Mouse (Mus musculus) embryonic facial prominence, embryonic 12.5 days (tissue): ENCODE results near the gene Ak9. TPM values are rescaled to one million over a fixed set of nuclear protein-coding genes. Genes with fewer than 3 reads are reported as not detected.

ENCODE experiments used
- ATAC-seq: fragments of 200-750 bp; cut with Nextera tagmentation; 2 replicates; pipeline ENCODE4 v1.8.0; 2017; ENCODE audit not compliant: insufficient number of reproducible peaks, insufficient read depth, low FRiP score, low TSS enrichment
- H3K27ac ChIP-seq: fragments of 300-500 bp; sonication (generic); 2 replicates; pipeline ENCODE4 v1.5.1; 2016; ENCODE audit warnings: mild to moderate bottlenecking
- H3K27me3 ChIP-seq: fragments of 300-500 bp; sonication (generic); 2 replicates; pipeline ENCODE4 v1.6.1; 2016; ENCODE audit warnings: mild to moderate bottlenecking, moderate library complexity
- H3K36me3 ChIP-seq: fragments of 300-500 bp; sonication (generic); 2 replicates; pipeline ENCODE4 v1.6.1; 2016; ENCODE audit warnings: mild to moderate bottlenecking
- H3K4me1 ChIP-seq: fragments of 300-500 bp; sonication (generic); 2 replicates; pipeline ENCODE4 v1.6.1; 2016
- H3K4me2 ChIP-seq: fragments of 300-500 bp; sonication (generic); replicated peaks from 2 replicates; pipeline ENCODE4 v1.6.1; 2016; ENCODE audit warnings: mild to moderate bottlenecking, moderate library complexity
- H3K4me3 ChIP-seq: fragments of 300-500 bp; sonication (generic); 2 replicates; pipeline ENCODE4 v1.5.1; 2016; ENCODE audit warnings: mild to moderate bottlenecking
- H3K9ac ChIP-seq: fragments of 300-500 bp; sonication (generic); 2 replicates; pipeline ENCODE4 v1.6.1; 2016; ENCODE audit warnings: mild to moderate bottlenecking, moderate library complexity
- H3K9me3 ChIP-seq: fragments of 300-500 bp; sonication (generic); 2 replicates; pipeline ENCODE4 v1.6.1; 2016; ENCODE audit warnings: mild to moderate bottlenecking, moderate library complexity
- WGBS: fragments of 180-500 bp; shearing (Covaris S2); methylation state at CpG from one replicate; pipeline ENCODE4 v1.1.7; 2016; 5-methylcytosine and 5-hydroxymethylcytosine counted together
- polyA plus RNA-seq: library from polyadenylated mRNA; unstranded; fragments of >200 nt; fragmentation: Nextera tagmentation; extraction: Ambion mirVana; gene quantifications from 2 replicates; pipeline ENCODE4 v1.2.1, GENCODE M21; 2016

Gene Ak9
- 0.04 TPM in 1 of 2 replicates, not detected in the other for polyA plus RNA-seq

DNA sequence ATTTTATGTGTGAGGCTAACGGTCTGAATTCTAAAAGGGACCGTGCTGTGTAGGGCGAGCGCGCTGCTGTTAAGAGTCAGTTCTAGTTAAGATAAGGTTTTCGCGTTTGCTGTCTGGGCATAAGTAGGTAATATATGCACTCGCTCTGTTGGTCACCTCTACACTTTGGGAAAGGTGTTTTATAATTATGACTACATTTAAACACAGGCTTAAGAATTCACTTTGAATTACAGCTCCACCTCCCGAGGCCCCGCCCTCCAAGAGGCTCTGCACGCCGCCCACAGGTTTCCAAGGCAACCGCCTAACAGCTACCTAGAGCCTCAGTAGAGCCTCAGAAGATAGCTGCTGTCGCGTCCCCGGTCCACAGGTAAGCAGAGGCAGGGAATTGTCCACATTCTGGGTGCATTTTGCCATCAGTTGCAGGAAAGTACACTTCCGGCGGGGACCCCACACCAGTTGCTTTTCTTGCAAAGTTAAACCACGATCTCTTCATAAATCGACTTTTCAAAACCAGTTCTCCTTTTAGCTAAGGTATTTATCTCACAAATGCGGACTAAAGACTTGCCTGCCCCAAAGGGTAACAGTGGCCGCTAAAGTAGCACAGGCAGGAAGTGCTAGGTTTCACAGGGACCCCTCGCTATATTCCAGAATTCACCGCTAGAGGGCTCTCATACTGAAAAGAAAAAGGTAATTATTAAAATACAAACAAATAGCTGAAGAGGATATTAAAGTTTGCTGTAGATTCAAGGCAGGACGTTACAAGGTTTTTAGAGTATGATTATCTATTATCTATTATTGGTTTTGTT, at the start of gene Ak9:
Gene Ak9, plus strand, starts transcription at position 342 of the 806 bp plus-strand sequence.
- peak; percentile 53; the same call in 1 of the 2 replicates for ATAC-seq
- no peaks in the 10 kb centered on the region for H3K9me3 ChIP-seq
- no peaks in the 10 kb centered on the region for H3K27me3 ChIP-seq
- H3K9ac ChIP-seq, result peak within 1 kb of the TSS; percentile 72
- H3K4me2 ChIP-seq, result peak within 1 kb of the TSS; percentile 83
- peak within 1 kb of the TSS; percentile 96 for H3K4me3 ChIP-seq
- peaks cover 5% of the 10 kb centered on the region; the same call in 1 of the 2 replicates for H3K4me1 ChIP-seq
- H3K36me3 ChIP-seq, result no peaks in the 10 kb centered on the region
- peak within 1 kb of the TSS; percentile 46; the same call in 1 of the 2 replicates for H3K27ac ChIP-seq
- under 1% methylated on average over 25 of the region's 25 CpGs for WGBS

DNA sequence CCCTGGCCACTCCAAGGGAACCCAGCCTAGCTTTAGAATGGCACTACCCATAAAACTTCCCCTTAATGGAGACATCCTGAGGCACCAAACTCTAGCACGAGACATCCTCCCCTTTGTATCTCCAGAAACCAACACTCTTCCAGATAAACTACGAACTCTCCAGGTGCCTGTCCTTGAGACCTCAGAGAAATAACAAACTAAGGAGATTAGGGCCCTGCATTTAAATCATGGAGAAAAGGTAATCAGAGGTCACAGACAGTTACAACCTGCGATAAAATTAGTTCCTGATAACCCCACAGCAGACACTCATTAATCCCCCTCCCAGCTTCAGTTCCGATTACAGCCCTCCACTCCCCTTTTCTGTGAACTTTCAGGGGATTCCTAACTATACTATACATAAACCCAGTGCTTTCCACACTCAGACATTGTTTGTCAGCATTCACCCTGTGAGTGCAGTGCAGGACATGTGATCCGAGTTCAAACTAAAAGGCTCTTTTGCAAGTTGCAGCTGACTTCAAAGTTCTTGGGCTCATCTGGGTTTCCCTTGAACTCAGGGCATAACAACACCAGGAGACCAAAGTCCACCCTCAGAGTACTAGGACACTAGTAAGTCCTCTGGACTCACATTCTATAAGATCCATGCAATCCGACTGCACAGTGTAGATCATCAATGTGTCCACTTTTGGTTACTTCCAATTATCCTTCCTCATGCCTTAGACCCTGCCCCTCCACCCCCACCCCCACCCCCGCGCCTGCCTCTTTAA, 43.4 kb upstream of the Ak9 start:
- Histone ChIP-seq H3K4me2 (no peak overlapping the region), H3K4me1 (peaks cover 3% of the 10 kb centered on the region; the same call in 1 of the 2 replicates), H3K4me3 (no peak overlapping the region), H3K36me3 (peaks cover 4% of the 10 kb centered on the region; the same call in 1 of the 2 replicates), H3K27me3 (no peaks in the 10 kb centered on the region), H3K9me3 (no peaks in the 10 kb centered on the region), H3K27ac (no peak overlapping the region), H3K9ac (no peak overlapping the region)
- ATAC-seq, result no peak
- WGBS, result 40% methylated on average over 8 of the region's 8 CpGs

DNA sequence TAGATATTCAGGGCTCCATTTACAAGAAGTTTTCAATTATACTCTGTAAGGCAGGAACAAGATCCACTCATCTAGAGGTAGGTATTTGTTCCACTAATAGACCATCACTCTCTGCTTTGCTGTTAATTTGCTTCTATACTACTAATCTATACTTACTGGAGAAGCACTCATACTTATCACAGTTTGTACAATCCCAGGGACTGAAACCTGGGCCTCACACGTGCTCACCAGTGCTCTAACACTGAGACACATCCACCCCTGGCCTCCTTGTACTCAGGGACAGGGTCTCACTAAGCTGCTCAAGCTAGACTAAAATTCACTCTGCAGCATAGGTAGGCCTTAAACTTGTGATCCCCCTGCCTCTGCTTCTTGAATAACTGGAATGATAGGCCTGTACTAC, 42.6 kb upstream of the Ak9 start:
- H3K4me3 ChIP-seq, result no peak overlapping the region
- 45% methylated on average over 1 of the region's 1 CpGs for WGBS
- H3K9ac ChIP-seq, result no peak overlapping the region
- no peaks in the 10 kb centered on the region for H3K27me3 ChIP-seq
- no peaks in the 10 kb centered on the region for H3K9me3 ChIP-seq
- no peak overlapping the region for H3K4me2 ChIP-seq
- H3K27ac ChIP-seq, result no peak overlapping the region
- no peak for ATAC-seq
- H3K36me3 ChIP-seq, result peaks cover 4% of the 10 kb centered on the region; the same call in 1 of the 2 replicates
- peaks cover 3% of the 10 kb centered on the region; the same call in 1 of the 2 replicates for H3K4me1 ChIP-seq

DNA sequence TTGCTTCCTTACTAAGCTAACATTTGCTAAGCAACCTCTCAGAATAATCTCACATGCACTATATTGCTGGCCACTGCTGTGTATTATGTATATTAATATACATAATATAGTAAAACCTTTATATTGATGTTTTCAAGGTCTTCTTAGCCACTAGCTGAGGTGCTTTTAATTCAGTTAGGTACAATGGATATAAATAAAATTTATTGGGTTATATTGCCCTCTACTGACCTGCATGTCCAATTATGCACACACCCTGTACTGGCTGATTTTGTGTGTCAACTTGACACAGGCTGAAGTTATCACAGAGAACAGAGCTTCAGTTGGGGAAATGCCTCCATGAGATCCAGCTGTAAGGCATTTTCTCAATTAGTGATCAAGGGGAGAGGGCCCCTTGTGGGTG, 41.9 kb upstream of the Ak9 start:
- Histone ChIP-seq H3K36me3 (peaks cover 4% of the 10 kb centered on the region; the same call in 1 of the 2 replicates), H3K4me2 (no peak overlapping the region), H3K27me3 (no peaks in the 10 kb centered on the region)

DNA sequence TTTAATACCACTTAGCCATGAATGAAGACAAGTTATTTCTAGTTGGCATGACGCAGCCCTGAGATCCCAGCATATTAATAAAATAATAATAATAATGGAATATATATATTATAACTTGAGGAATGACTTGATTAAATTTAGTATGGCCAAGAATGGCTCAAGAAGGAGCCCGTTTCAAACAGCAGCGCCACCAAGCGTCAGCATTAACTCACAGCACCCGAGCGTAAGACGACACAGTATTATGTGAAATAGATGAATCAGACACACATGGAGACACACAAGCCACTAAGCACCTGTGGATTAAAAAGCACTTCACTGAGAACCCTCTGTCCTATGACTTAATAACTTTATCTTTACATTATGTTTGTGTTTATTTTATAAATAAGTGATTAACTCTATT, 31.9 kb upstream of the Ak9 start:
- H3K9me3 ChIP-seq, result no peaks in the 10 kb centered on the region
- no peaks in the 10 kb centered on the region for H3K4me1 ChIP-seq
- no peak overlapping the region for H3K4me2 ChIP-seq
- H3K27ac ChIP-seq, result no peak overlapping the region
- no peak overlapping the region for H3K9ac ChIP-seq
- H3K4me3 ChIP-seq, result no peak overlapping the region
- WGBS, result 39% methylated on average over 7 of the region's 7 CpGs
- no peak for ATAC-seq
- H3K27me3 ChIP-seq, result no peaks in the 10 kb centered on the region
- H3K36me3 ChIP-seq, result no peaks in the 10 kb centered on the region

More for the DNA sequence above, 41.9 kb upstream of the Ak9 start:
- Histone ChIP-seq H3K9me3 (no peaks in the 10 kb centered on the region), H3K27ac (no peak overlapping the region), H3K4me3 (no peak overlapping the region), H3K4me1 (peaks cover 3% of the 10 kb centered on the region; the same call in 1 of the 2 replicates), H3K9ac (no peak overlapping the region)
- no peak for ATAC-seq

DNA sequence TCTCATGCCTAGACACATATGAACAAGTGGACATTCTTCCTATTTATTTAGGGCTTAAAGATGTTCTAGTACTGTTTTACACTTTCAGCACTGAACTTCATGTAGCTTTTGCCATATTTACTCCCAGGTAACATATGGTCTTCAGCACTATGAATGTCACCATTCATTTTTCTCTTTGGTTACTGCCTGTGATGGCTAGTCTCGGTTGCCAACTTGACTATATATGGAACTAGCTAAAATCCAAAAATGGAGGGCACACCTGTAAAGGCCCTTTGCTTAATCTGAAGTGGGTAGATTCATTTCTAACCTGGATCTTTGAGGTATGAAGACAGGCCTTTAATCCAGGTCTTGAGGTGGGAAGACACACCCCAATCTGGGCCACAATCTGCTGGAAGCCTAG, 28.9 kb upstream of the Ak9 start:
- no peak for ATAC-seq

DNA sequence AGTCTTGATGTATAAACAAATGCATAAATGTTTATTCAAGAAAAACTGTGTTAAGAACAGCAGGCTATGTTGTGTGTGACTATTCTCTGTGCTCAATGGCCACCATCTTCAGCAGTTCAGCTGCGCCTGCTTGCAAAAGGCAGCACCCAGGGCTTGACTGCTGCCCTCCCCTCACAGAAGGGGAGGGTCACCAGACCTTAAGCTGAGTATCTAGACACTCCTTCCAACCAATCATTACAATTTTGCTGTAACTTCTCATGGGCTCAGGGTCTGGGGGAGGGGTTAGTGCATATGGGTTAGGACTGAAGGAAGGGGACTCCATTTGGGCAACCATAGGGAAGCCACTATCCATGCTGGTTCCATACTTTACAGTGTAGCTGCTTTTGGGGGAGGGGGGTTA, 25.0 kb upstream of the Ak9 start:
- no peak overlapping the region for H3K4me3 ChIP-seq
- 80% methylated on average over 1 of the region's 1 CpGs for WGBS
- peaks cover 3% of the 10 kb centered on the region; the same call in 1 of the 2 replicates for H3K4me1 ChIP-seq
- ATAC-seq, result no peak
- 0 out of 2 replicates have a peak, but pooled peaks cover 2% of the 10 kb centered on the region for H3K36me3 ChIP-seq
- H3K27ac ChIP-seq, result no peak overlapping the region
- no peaks in the 10 kb centered on the region for H3K9me3 ChIP-seq
- H3K27me3 ChIP-seq, result no peaks in the 10 kb centered on the region
- H3K4me2 ChIP-seq, result no peak overlapping the region
- no peak overlapping the region for H3K9ac ChIP-seq

More for the DNA sequence above, 28.9 kb upstream of the Ak9 start:
- no peaks in the 10 kb centered on the region for H3K27me3 ChIP-seq
- no peak overlapping the region for H3K9ac ChIP-seq
- H3K4me1 ChIP-seq, result peaks cover 3% of the 10 kb centered on the region; the same call in 1 of the 2 replicates
- H3K27ac ChIP-seq, result no peak overlapping the region
- no peak overlapping the region for H3K4me3 ChIP-seq
- WGBS, result 88% methylated on average over 1 of the region's 1 CpGs
- H3K9me3 ChIP-seq, result no peaks in the 10 kb centered on the region
- H3K36me3 ChIP-seq, result no peaks in the 10 kb centered on the region
- H3K4me2 ChIP-seq, result no peak overlapping the region

DNA sequence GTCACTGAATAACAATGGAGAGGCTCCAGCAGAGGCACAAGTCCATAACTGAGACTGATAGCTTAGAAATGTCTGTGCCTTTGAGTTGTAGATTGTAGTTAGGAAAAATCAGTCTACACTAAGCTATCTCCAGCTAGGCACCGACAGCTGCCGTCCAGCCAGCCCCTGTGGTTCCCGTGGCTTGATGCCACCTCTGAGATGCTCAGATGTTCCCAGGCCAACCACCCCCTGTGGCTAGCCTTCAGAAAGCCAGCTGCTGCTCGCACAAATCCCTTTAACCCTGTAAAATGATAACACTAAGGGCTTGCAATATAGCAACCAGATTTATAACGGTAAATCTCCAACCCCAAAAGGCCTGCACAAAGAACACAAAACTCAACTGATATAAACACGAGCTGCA, 23.6 kb upstream of the Ak9 start:
- Histone ChIP-seq H3K4me2 (no peak overlapping the region), H3K9ac (no peak overlapping the region), H3K4me1 (peaks cover 3% of the 10 kb centered on the region; the same call in 1 of the 2 replicates), H3K27ac (no peak overlapping the region), H3K27me3 (no peaks in the 10 kb centered on the region), H3K9me3 (no peaks in the 10 kb centered on the region), H3K36me3 (0 out of 2 replicates have a peak, but pooled peaks cover 4% of the 10 kb centered on the region), H3K4me3 (no peak overlapping the region)
- no peak for ATAC-seq
- WGBS, result 71% methylated on average over 6 of the region's 6 CpGs

DNA sequence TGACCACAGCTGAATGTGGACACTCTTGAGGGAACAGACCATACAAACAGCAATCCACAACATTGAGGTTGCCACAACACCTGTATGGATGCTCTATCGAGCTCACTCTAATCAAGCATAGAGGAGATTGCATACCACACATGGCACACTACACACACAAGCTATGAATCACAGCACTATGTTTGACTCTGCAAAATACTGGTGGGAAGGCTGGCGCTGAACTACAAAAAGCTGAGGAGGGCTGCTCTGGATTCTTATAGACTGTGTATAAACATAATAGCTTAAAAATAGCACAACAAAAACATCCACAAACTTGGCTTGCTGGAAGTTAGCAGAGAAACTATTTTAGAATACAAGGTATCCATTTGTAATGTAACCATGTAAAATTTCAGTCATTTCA, 23.0 kb upstream of the Ak9 start:
- no peak overlapping the region for H3K4me2 ChIP-seq
- no peak for ATAC-seq
- no peak overlapping the region for H3K4me3 ChIP-seq
- no peak overlapping the region for H3K27ac ChIP-seq
- 0 out of 2 replicates have a peak, but pooled peaks cover 4% of the 10 kb centered on the region for H3K36me3 ChIP-seq
- no peaks in the 10 kb centered on the region for H3K27me3 ChIP-seq
- 90% methylated on average over 2 of the region's 2 CpGs for WGBS
- H3K4me1 ChIP-seq, result peaks cover 3% of the 10 kb centered on the region; the same call in 1 of the 2 replicates
- H3K9ac ChIP-seq, result no peak overlapping the region
- no peaks in the 10 kb centered on the region for H3K9me3 ChIP-seq

DNA sequence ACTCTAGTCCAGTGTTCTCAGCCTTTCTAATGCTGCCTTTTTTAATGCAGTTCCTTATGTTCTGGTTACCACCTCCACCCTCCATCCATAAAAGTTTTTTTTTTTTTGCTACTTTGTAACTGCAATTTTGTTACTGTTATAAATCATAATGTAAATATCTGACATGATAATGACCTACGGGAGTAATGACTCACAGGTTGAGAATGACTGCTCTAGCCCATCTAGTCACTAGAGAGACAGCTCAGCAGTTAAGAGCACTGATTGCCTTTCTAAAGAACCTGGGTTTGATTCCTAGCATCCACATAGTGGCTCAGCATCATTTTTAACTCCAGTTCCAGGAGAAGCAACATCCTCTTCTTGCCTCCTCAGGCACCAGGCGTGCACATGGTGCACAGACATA, 21.7 kb upstream of the Ak9 start:
- Histone ChIP-seq H3K9ac (no peak overlapping the region), H3K36me3 (0 out of 2 replicates have a peak, but pooled peaks cover 4% of the 10 kb centered on the region), H3K27ac (no peak overlapping the region), H3K4me1 (peaks cover 3% of the 10 kb centered on the region; the same call in 1 of the 2 replicates), H3K9me3 (no peaks in the 10 kb centered on the region), H3K4me2 (no peak overlapping the region), H3K27me3 (no peaks in the 10 kb centered on the region), H3K4me3 (no peak overlapping the region)
- 81% methylated on average over 2 of the region's 2 CpGs for WGBS
- ATAC-seq, result no peak

DNA sequence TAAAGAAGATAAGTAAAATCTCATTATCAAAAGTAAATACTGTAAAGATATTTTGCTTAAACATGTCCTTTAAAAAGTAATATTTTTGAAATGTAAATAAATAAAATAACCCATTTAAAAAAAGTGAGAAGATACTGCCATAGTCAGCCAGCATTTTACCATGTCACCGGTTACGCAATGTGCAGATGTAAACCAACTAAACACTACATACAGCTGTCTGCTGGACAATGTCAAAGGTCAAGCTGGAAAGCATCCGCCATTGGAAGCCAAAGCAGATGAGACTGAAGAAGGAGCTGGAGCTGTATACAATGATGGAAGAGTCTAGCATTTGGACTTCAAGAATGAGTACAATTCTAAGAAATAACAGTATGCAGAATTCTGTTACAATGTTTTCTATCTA, 16.2 kb upstream of the Ak9 start:
- H3K27me3 ChIP-seq, result no peaks in the 10 kb centered on the region
- H3K4me1 ChIP-seq, result peaks cover 6% of the 10 kb centered on the region; the same call in 1 of the 2 replicates
- ATAC-seq, result no peak
- H3K9me3 ChIP-seq, result no peaks in the 10 kb centered on the region
- H3K27ac ChIP-seq, result no peak overlapping the region
- H3K4me3 ChIP-seq, result no peak overlapping the region
- H3K4me2 ChIP-seq, result no peak overlapping the region
- no peak overlapping the region for H3K9ac ChIP-seq
- H3K36me3 ChIP-seq, result 0 out of 2 replicates have a peak, but pooled peaks cover 4% of the 10 kb centered on the region
- WGBS, result 85% methylated on average over 3 of the region's 3 CpGs
